Mouse (Mus musculus): ENCODE data around the gene Fyb. TPM values are rescaled to one million over a fixed set of nuclear protein-coding genes. Genes with fewer than 3 reads are reported as not detected.

Gene Fyb
- polyA plus RNA-seq, 1 experiment from 2014 or later, result 5.0 TPM

GRCm38 (mm10) chr15:6628431-6629077 lies 105.9 kb downstream of the Fyb start:
- no peak overlapping the region for H3K4me2 ChIP-seq (replicated peaks; ENCODE audit: low read depth, low read length)
- no peak overlapping the region for H3K9ac ChIP-seq (replicated peaks; ENCODE audit: low read depth, low read length)
- H3K4me3 ChIP-seq (ENCODE audit: low read depth, low read length), result no peak overlapping the region
- 86% methylated on average over 6 of the region's 6 CpGs for WGBS
- H3K36me3 ChIP-seq (ENCODE audit: control insufficient read depth, insufficient read depth, low read length), result no peaks in the 10 kb centered on the region
- H3K27me3 ChIP-seq (ENCODE audit: control insufficient read depth, insufficient read depth, low read length), result no peaks in the 10 kb centered on the region
- H3K9me3 ChIP-seq (ENCODE audit: control insufficient read depth, low read depth, low read length), result no peaks in the 10 kb centered on the region
- no peak for ATAC-seq (ENCODE audit: insufficient number of reproducible peaks, insufficient read depth, low FRiP score, low read depth)
- H3K4me1 ChIP-seq (ENCODE audit: control insufficient read depth, insufficient read depth, low read length), result 0 out of 2 replicates have a peak, but pooled peaks cover 3% of the 10 kb centered on the region
- H3K27ac ChIP-seq (ENCODE audit: low read length), result no peak overlapping the region

GRCm38 (mm10) chr15:6629174-6629573 lies 106.5 kb downstream of the Fyb start:
- WGBS, result 84% methylated on average over 4 of the region's 4 CpGs

GRCm38 (mm10) chr15:6635405-6635804 lies 112.8 kb downstream of the Fyb start:
- ATAC-seq (ENCODE audit: insufficient number of reproducible peaks, insufficient read depth, low FRiP score, low read depth), result no peak
- WGBS, result 45% methylated on average over 3 of the region's 3 CpGs
- no peak overlapping the region for H3K4me3 ChIP-seq (ENCODE audit: low read depth, low read length)
- no peaks in the 10 kb centered on the region for H3K4me1 ChIP-seq (ENCODE audit: control insufficient read depth, insufficient read depth, low read length)
- H3K9ac ChIP-seq (replicated peaks; ENCODE audit: low read depth, low read length), result no peak overlapping the region
- H3K4me2 ChIP-seq (replicated peaks; ENCODE audit: low read depth, low read length), result no peak overlapping the region
- no peaks in the 10 kb centered on the region for H3K27me3 ChIP-seq (ENCODE audit: control insufficient read depth, insufficient read depth, low read length)
- no peaks in the 10 kb centered on the region for H3K9me3 ChIP-seq (ENCODE audit: control insufficient read depth, low read depth, low read length)
- peak overlapping the region; percentile 62; the same call in 1 of the 2 replicates for H3K27ac ChIP-seq (ENCODE audit: low read length)
- H3K36me3 ChIP-seq (ENCODE audit: control insufficient read depth, insufficient read depth, low read length), result no peaks in the 10 kb centered on the region

More at GRCm38 (mm10) chr15:6629174-6629573, 106.5 kb downstream of the Fyb start:
- Histone ChIP-seq H3K4me3 (ENCODE audit: low read depth, low read length) (no peak overlapping the region), H3K4me2 (replicated peaks; ENCODE audit: low read depth, low read length) (no peak overlapping the region), H3K4me1 (ENCODE audit: control insufficient read depth, insufficient read depth, low read length) (0 out of 2 replicates have a peak, but pooled peaks cover 3% of the 10 kb centered on the region), H3K9ac (replicated peaks; ENCODE audit: low read depth, low read length) (no peak overlapping the region), H3K36me3 (ENCODE audit: control insufficient read depth, insufficient read depth, low read length) (no peaks in the 10 kb centered on the region), H3K27ac (ENCODE audit: low read length) (no peak overlapping the region), H3K27me3 (ENCODE audit: control insufficient read depth, insufficient read depth, low read length) (no peaks in the 10 kb centered on the region), H3K9me3 (ENCODE audit: control insufficient read depth, low read depth, low read length) (no peaks in the 10 kb centered on the region)
- ATAC-seq (ENCODE audit: insufficient number of reproducible peaks, insufficient read depth, low FRiP score, low read depth), result no peak

DNA sequence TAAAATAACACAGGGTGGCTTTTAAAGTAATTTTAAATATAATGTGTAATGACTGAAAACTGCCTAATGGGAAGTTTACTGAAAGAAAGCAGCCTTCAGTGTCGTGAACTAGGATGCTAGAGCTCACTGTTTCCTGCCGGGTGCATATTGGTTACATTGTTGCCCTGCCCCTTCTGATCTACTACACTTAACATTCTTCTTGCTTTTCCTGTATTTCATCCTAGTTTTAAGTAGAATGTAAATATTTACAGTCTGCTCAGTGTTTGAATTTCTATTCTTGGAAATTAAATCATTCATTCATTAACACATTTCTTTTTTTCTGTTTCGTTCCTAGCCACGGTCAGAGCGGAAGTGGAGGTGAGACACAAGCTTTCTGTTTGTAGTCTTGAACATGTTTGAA lies 119.6 kb downstream of the Fyb start:
- H3K36me3 ChIP-seq (ENCODE audit: control insufficient read depth, insufficient read depth, low read length), result no peaks in the 10 kb centered on the region
- H3K4me2 ChIP-seq (replicated peaks; ENCODE audit: low read depth, low read length), result no peak overlapping the region
- 32% methylated on average over 5 of the region's 5 CpGs for WGBS
- no peak overlapping the region for H3K27ac ChIP-seq (ENCODE audit: low read length)
- H3K9ac ChIP-seq (replicated peaks; ENCODE audit: low read depth, low read length), result no peak overlapping the region
- ATAC-seq (ENCODE audit: insufficient number of reproducible peaks, insufficient read depth, low FRiP score, low read depth), result no peak
- H3K9me3 ChIP-seq (ENCODE audit: control insufficient read depth, low read depth, low read length), result no peaks in the 10 kb centered on the region
- no peak overlapping the region for H3K4me3 ChIP-seq (ENCODE audit: low read depth, low read length)
- H3K4me1 ChIP-seq (ENCODE audit: control insufficient read depth, insufficient read depth, low read length), result no peaks in the 10 kb centered on the region
- H3K27me3 ChIP-seq (ENCODE audit: control insufficient read depth, insufficient read depth, low read length), result no peaks in the 10 kb centered on the region

GRCm38 (mm10) chr15:6645498-6645897 lies 122.8 kb downstream of the Fyb start:
- WGBS, result 88% methylated on average over 3 of the region's 3 CpGs
- no peaks in the 10 kb centered on the region for H3K4me1 ChIP-seq (ENCODE audit: control insufficient read depth, insufficient read depth, low read length)
- H3K36me3 ChIP-seq (ENCODE audit: control insufficient read depth, insufficient read depth, low read length), result no peaks in the 10 kb centered on the region
- H3K9ac ChIP-seq (replicated peaks; ENCODE audit: low read depth, low read length), result no peak overlapping the region
- no peak overlapping the region for H3K4me3 ChIP-seq (ENCODE audit: low read depth, low read length)
- no peaks in the 10 kb centered on the region for H3K9me3 ChIP-seq (ENCODE audit: control insufficient read depth, low read depth, low read length)
- H3K27me3 ChIP-seq (ENCODE audit: control insufficient read depth, insufficient read depth, low read length), result no peaks in the 10 kb centered on the region
- no peak overlapping the region for H3K27ac ChIP-seq (ENCODE audit: low read length)
- no peak overlapping the region for H3K4me2 ChIP-seq (replicated peaks; ENCODE audit: low read depth, low read length)
- no peak for ATAC-seq (ENCODE audit: insufficient number of reproducible peaks, insufficient read depth, low FRiP score, low read depth)

GRCm38 (mm10) chr15:6647066-6647465 lies 124.4 kb downstream of the Fyb start:
- Histone ChIP-seq H3K4me2 (replicated peaks; ENCODE audit: low read depth, low read length) (no peak overlapping the region), H3K9me3 (ENCODE audit: control insufficient read depth, low read depth, low read length) (no peaks in the 10 kb centered on the region), H3K27ac (ENCODE audit: low read length) (no peak overlapping the region), H3K27me3 (ENCODE audit: control insufficient read depth, insufficient read depth, low read length) (no peaks in the 10 kb centered on the region), H3K36me3 (ENCODE audit: control insufficient read depth, insufficient read depth, low read length) (no peaks in the 10 kb centered on the region), H3K4me1 (ENCODE audit: control insufficient read depth, insufficient read depth, low read length) (no peaks in the 10 kb centered on the region), H3K9ac (replicated peaks; ENCODE audit: low read depth, low read length) (no peak overlapping the region), H3K4me3 (ENCODE audit: low read depth, low read length) (no peak overlapping the region)
- ATAC-seq (ENCODE audit: insufficient number of reproducible peaks, insufficient read depth, low FRiP score, low read depth), result no peak
- WGBS, result 85% methylated on average over 1 of the region's 1 CpGs

GRCm38 (mm10) chr15:6648757-6649403 lies 126.2 kb downstream of the Fyb start:
- Histone ChIP-seq H3K27me3 (ENCODE audit: control insufficient read depth, insufficient read depth, low read length) (no peaks in the 10 kb centered on the region), H3K4me2 (replicated peaks; ENCODE audit: low read depth, low read length) (no peak overlapping the region), H3K36me3 (ENCODE audit: control insufficient read depth, insufficient read depth, low read length) (no peaks in the 10 kb centered on the region), H3K4me3 (ENCODE audit: low read depth, low read length) (no peak overlapping the region), H3K9ac (replicated peaks; ENCODE audit: low read depth, low read length) (no peak overlapping the region), H3K27ac (ENCODE audit: low read length) (no peak overlapping the region), H3K4me1 (ENCODE audit: control insufficient read depth, insufficient read depth, low read length) (no peaks in the 10 kb centered on the region), H3K9me3 (ENCODE audit: control insufficient read depth, low read depth, low read length) (no peaks in the 10 kb centered on the region)
- no peak for ATAC-seq (ENCODE audit: insufficient number of reproducible peaks, insufficient read depth, low FRiP score, low read depth)
- WGBS, result 80% methylated on average over 7 of the region's 7 CpGs

DNA sequence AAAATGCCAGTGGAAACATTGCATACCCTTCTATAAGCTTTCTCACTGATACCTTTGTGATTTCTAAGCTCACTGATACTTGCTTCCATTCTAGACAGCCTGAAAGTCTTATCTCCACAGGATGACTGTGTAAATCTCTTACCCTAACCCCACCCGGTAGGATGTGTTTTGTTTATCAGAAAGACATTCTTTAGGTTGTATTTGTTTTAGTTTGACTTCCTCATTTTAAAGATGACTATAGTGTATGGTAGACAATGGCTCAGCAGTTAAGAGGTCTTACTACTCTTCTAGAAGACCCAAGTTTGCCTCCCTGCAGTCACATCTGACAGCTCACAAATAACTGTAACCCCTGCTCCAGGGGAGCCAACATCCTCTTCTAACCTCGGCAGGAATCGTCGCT lies 130.4 kb downstream of the Fyb start:
- 47% methylated on average over 4 of the region's 4 CpGs for WGBS
- Histone ChIP-seq H3K9ac (replicated peaks; ENCODE audit: low read depth, low read length) (no peak overlapping the region), H3K27me3 (ENCODE audit: control insufficient read depth, insufficient read depth, low read length) (no peaks in the 10 kb centered on the region), H3K9me3 (ENCODE audit: control insufficient read depth, low read depth, low read length) (no peaks in the 10 kb centered on the region), H3K27ac (ENCODE audit: low read length) (no peak overlapping the region), H3K36me3 (ENCODE audit: control insufficient read depth, insufficient read depth, low read length) (no peaks in the 10 kb centered on the region), H3K4me3 (ENCODE audit: low read depth, low read length) (no peak overlapping the region), H3K4me1 (ENCODE audit: control insufficient read depth, insufficient read depth, low read length) (no peaks in the 10 kb centered on the region), H3K4me2 (replicated peaks; ENCODE audit: low read depth, low read length) (no peak overlapping the region)
- ATAC-seq (ENCODE audit: insufficient number of reproducible peaks, insufficient read depth, low FRiP score, low read depth), result no peak

Data from stomach, embryonic 14.5 days (tissue).